Mouse (Mus musculus): ENCODE data around the gene Hist2h2aa2. TPM values are rescaled to one million over a fixed set of nuclear protein-coding genes. Genes with fewer than 3 reads are reported as not detected.
"Not testable (repeated sequence)": the region's sequence is repeated elsewhere in the genome, so short reads cannot be mapped to it uniquely, and the experiment has no call there.

The Hist2h2aa2 gene
- total RNA-seq, 2 experiments from 2014 or later = 454 TPM; not detected in 1

- ATAC-seq (replicated peaks; ENCODE audit: low FRiP score, poor library complexity, severe bottlenecking) = peak; percentile 10
Measured at GRCm38 (mm10) chr3:96219191-96219641, 20.9 kb downstream of the Hist2h2aa2 start.

GRCm38 (mm10) chr3:96209242-96209641 is 30.8 kb downstream of the Hist2h2aa2 start:
- ATAC-seq (replicated peaks; ENCODE audit: low FRiP score, poor library complexity, severe bottlenecking) = no peak

- no peak for ATAC-seq (replicated peaks; ENCODE audit: low FRiP score, poor library complexity, severe bottlenecking)
Measured at GRCm38 (mm10) chr3:96207819-96208218, 32.3 kb downstream of the Hist2h2aa2 start.

GRCm38 (mm10) chr3:96199731-96200130 is 40.3 kb downstream of the Hist2h2aa2 start:
- ATAC-seq (replicated peaks; ENCODE audit: low FRiP score, poor library complexity, severe bottlenecking) = no peak

- not testable (repeated sequence) for ATAC-seq (replicated peaks; ENCODE audit: low FRiP score, poor library complexity, severe bottlenecking)
Measured at GRCm38 (mm10) chr3:96198601-96199251, 41.4 kb downstream of the Hist2h2aa2 start.

GRCm38 (mm10) chr3:96198181-96198580 is 41.9 kb downstream of the Hist2h2aa2 start:
- no peak for ATAC-seq (replicated peaks; ENCODE audit: low FRiP score, poor library complexity, severe bottlenecking)

GRCm38 (mm10) chr3:96197129-96197749 is 42.8 kb downstream of the Hist2h2aa2 start:
- ATAC-seq (replicated peaks; ENCODE audit: low FRiP score, poor library complexity, severe bottlenecking) = peak; percentile 89

- ATAC-seq (replicated peaks; ENCODE audit: low FRiP score, poor library complexity, severe bottlenecking) = no peak
Measured at GRCm38 (mm10) chr3:96196437-96197128, 43.5 kb downstream of the Hist2h2aa2 start.

- no peak for ATAC-seq (replicated peaks; ENCODE audit: low FRiP score, poor library complexity, severe bottlenecking)
Measured at GRCm38 (mm10) chr3:96195616-96196313, 44.3 kb downstream of the Hist2h2aa2 start.

GRCm38 (mm10) chr3:96194966-96195365 is 45.1 kb downstream of the Hist2h2aa2 start:
- no peak for ATAC-seq (replicated peaks; ENCODE audit: low FRiP score, poor library complexity, severe bottlenecking)

- no peak for ATAC-seq (replicated peaks; ENCODE audit: low FRiP score, poor library complexity, severe bottlenecking)
Measured at GRCm38 (mm10) chr3:96192977-96193376, 47.1 kb downstream of the Hist2h2aa2 start.

Other genes with a start within 250 kb of the Hist2h2aa2 start
- 12.6 and 13.4 TPM in 2 replicates for gene Plekho1, start 244.3 kb downstream of the Hist2h2aa2 start, total RNA-seq (2015; ENCODE audit: low replicate concordance)
- 8.6 and 18.6 TPM in 2 replicates for gene Plekho1, start 244.3 kb downstream of the Hist2h2aa2 start, total RNA-seq (2017; ENCODE audit: low replicate concordance)
- gene Vps45, start 181.8 kb downstream of the Hist2h2aa2 start, total RNA-seq (2015; ENCODE audit: low replicate concordance) = 9.0 and 32.3 TPM in 2 replicates
- gene Vps45, start 181.8 kb downstream of the Hist2h2aa2 start, total RNA-seq (2017; ENCODE audit: low replicate concordance) = 8.2 and 34.4 TPM in 2 replicates
- gene Otud7b, start 135.7 kb downstream of the Hist2h2aa2 start, total RNA-seq (2015; ENCODE audit: low replicate concordance) = 4.6 and 9.4 TPM in 2 replicates
- 28.5 and 37.6 TPM in 2 replicates for gene Otud7b, start 135.7 kb downstream of the Hist2h2aa2 start, total RNA-seq (2017; ENCODE audit: low replicate concordance)
- not detected in 2 replicates for gene Mtmr11, start 78.3 kb downstream of the Hist2h2aa2 start, total RNA-seq (2015; ENCODE audit: low replicate concordance)
- gene Mtmr11, start 78.3 kb downstream of the Hist2h2aa2 start, total RNA-seq (2017; ENCODE audit: low replicate concordance) = not detected in 2 replicates
- 19.8 and 38.1 TPM in 2 replicates for gene Sf3b4, start 67.9 kb downstream of the Hist2h2aa2 start, total RNA-seq (2015; ENCODE audit: low replicate concordance)
- 6.2 and 9.5 TPM in 2 replicates for gene Sf3b4, start 67.9 kb downstream of the Hist2h2aa2 start, total RNA-seq (2017; ENCODE audit: low replicate concordance)
- not detected in 2 replicates for gene Sv2a, start 59.1 kb downstream of the Hist2h2aa2 start, total RNA-seq (2015; ENCODE audit: low replicate concordance)
- gene Sv2a, start 59.1 kb downstream of the Hist2h2aa2 start, total RNA-seq (2017; ENCODE audit: low replicate concordance) = not detected in 2 replicates
- 10.8 and 11.3 TPM in 2 replicates for gene Bola1, start 20.6 kb downstream of the Hist2h2aa2 start, total RNA-seq (2015; ENCODE audit: low replicate concordance)
- 4.9 and 15.5 TPM in 2 replicates for gene Bola1, start 20.6 kb downstream of the Hist2h2aa2 start, total RNA-seq (2017; ENCODE audit: low replicate concordance)
- gene Hist2h2ab, start 20.4 kb downstream of the Hist2h2aa2 start, total RNA-seq (2015; ENCODE audit: low replicate concordance) = 6.8 and 8.4 TPM in 2 replicates
- 256 and 561 TPM in 2 replicates for gene Hist2h2ab, start 20.4 kb downstream of the Hist2h2aa2 start, total RNA-seq (2017; ENCODE audit: low replicate concordance)
- 180 and 195 TPM in 2 replicates for gene Hist2h2ac, start 19.4 kb downstream of the Hist2h2aa2 start, total RNA-seq (2015; ENCODE audit: low replicate concordance)
- gene Hist2h2ac, start 19.4 kb downstream of the Hist2h2aa2 start, total RNA-seq (2017; ENCODE audit: low replicate concordance) = 7,308 and 8,144 TPM in 2 replicates
- gene Hist2h2be, start 19.2 kb downstream of the Hist2h2aa2 start, total RNA-seq (2015; ENCODE audit: low replicate concordance) = 46.5 and 50.7 TPM in 2 replicates
- gene Hist2h2be, start 19.2 kb downstream of the Hist2h2aa2 start, total RNA-seq (2017; ENCODE audit: low replicate concordance) = 35.9 and 44.5 TPM in 2 replicates
- gene Hist2h3c2, start 1.1 kb downstream of the Hist2h2aa2 start, total RNA-seq (2015; ENCODE audit: low replicate concordance) = 1,103 and 1,242 TPM in 2 replicates
- gene Hist2h3c2, start 1.1 kb downstream of the Hist2h2aa2 start, total RNA-seq (2017; ENCODE audit: low replicate concordance) = 928 and 1,001 TPM in 2 replicates
- not detected in 2 replicates for gene Hist2h2aa1, start 5.2 kb upstream of the Hist2h2aa2 start, total RNA-seq (2015; ENCODE audit: low replicate concordance)
- 13,356 and 26,437 TPM in 2 replicates for gene Hist2h2aa1, start 5.2 kb upstream of the Hist2h2aa2 start, total RNA-seq (2017; ENCODE audit: low replicate concordance)
- 79.3 and 122 TPM in 2 replicates for gene Hist2h3c1, start 6.4 kb upstream of the Hist2h2aa2 start, total RNA-seq (2015; ENCODE audit: low replicate concordance)
- 53.9 and 62.7 TPM in 2 replicates for gene Hist2h3c1, start 6.4 kb upstream of the Hist2h2aa2 start, total RNA-seq (2017; ENCODE audit: low replicate concordance)
- gene Hist2h4, start 23.0 kb upstream of the Hist2h2aa2 start, total RNA-seq (2015; ENCODE audit: low replicate concordance) = 928 and 1,194 TPM in 2 replicates
- 316 and 543 TPM in 2 replicates for gene Hist2h4, start 23.0 kb upstream of the Hist2h2aa2 start, total RNA-seq (2017; ENCODE audit: low replicate concordance)
- 2,922 and 3,470 TPM in 2 replicates for gene Hist2h3b, start 28.4 kb upstream of the Hist2h2aa2 start, total RNA-seq (2015; ENCODE audit: low replicate concordance)
- 1,426 and 2,043 TPM in 2 replicates for gene Hist2h3b, start 28.4 kb upstream of the Hist2h2aa2 start, total RNA-seq (2017; ENCODE audit: low replicate concordance)
- gene Hist2h2bb, start 29.5 kb upstream of the Hist2h2aa2 start, total RNA-seq (2015; ENCODE audit: low replicate concordance) = 4,676 and 5,120 TPM in 2 replicates
- gene Hist2h2bb, start 29.5 kb upstream of the Hist2h2aa2 start, total RNA-seq (2017; ENCODE audit: low replicate concordance) = 18,393 and 25,698 TPM in 2 replicates
- 3.8 and 5.0 TPM in 2 replicates for gene Fcgr1, start 53.7 kb upstream of the Hist2h2aa2 start, total RNA-seq (2015; ENCODE audit: low replicate concordance)
- gene Fcgr1, start 53.7 kb upstream of the Hist2h2aa2 start, total RNA-seq (2017; ENCODE audit: low replicate concordance) = 4.1 TPM in 1 of 2 replicates, not detected in the other
- not detected in 2 replicates for gene BC107364, start 212.0 kb upstream of the Hist2h2aa2 start, total RNA-seq (2015; ENCODE audit: low replicate concordance)
- not detected in 2 replicates for gene BC107364, start 212.0 kb upstream of the Hist2h2aa2 start, total RNA-seq (2017; ENCODE audit: low replicate concordance)

Measured in erythroid progenitor cell, adult 5-6 weeks (primary cell).